Mouse (Mus musculus) heart, postnatal 14 days (tissue): ENCODE data around the gene Plk2. TPM values are rescaled to one million over a fixed set of nuclear protein-coding genes. Genes with fewer than 3 reads are reported as not detected.
"Not testable (repeated sequence)": the region's sequence is repeated elsewhere in the genome, so short reads cannot be mapped to it uniquely, and the experiment has no call there.

ENCODE experiments used
- DNase-seq, 2 experiments: peaks; one replicate each; pipeline ENCODE4 v3.0.0; 2021 to 2022
- intact Hi-C: fragments of 180-260 bp; cut with DNase I; formaldehyde crosslinking; loops from one replicate; pipeline ENCODE4 v1.15.1; 2025
- total RNA-seq, 2 experiments: library from RNA; stranded (reverse); gene quantifications; 2 replicates each; pipeline ENCODE4 v1.2.3; 2021

The Plk2 gene
- total RNA-seq, 2 experiments from 2014 or later, result 35.4 to 35.5 TPM

DNA sequence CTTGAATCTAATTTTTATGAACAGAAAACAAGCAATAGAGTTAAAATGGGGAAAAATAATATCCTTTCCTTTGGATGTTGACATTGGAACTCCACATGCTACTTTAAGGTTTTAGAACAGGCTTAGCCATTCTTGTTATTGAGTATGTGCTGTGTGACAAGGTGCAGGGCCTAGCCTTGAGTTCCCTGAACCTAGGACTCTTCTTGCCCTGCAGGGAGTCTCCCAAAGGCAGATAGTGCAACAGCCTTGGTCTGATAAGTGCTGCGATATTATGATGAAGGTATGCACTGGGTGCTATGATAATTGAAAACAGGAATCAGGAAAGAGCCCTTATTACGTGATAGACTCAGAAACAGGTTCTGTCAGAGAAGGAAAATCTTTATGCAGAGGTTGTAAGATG lies 7.0 kb downstream of the Plk2 start:
- intact Hi-C loops, result no loop called here
- no peak for DNase-seq

DNA sequence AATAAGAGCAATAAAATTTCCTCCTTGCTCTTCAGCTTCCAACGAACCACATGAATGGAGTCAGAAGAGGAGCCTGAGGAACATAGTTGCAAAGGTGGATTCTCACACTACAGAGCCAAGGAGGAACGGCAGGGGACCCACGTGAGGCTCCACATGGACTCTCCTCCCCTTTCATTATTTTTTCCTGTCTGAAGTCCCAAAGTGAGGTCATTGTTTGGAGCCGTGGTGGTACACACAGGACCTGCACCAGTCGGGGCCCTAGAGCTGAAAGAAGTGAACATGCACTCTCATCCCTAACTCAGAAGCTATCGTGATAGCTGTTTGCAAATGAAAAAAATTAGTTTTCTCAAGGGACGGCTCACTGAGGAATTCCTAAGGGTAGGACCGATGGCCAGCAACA lies 9.2 kb downstream of the Plk2 start:
- DNase-seq, result no peak
- intact Hi-C loops, result no loop called here

DNA sequence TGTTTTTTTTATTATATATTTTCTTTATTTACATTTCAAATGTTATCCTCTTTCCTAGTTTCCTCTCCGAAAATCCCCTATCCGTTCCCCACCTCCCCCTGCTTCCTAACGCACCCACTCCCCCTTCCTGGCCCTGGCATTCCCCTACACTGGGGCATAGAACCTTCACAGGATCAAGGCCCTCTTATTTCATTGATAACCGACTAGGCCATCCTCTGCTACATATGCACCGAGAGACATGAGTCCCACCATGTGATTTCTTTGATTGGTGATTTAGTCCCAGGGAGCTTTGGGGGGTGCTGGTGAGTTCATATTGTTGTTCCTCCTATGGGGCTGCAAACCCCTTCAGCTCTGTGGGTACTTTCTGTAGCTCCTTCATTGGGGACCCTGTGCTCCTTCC lies 9.8 kb downstream of the Plk2 start:
- DNase-seq, intact Hi-C loops: not testable (repeated sequence)

DNA sequence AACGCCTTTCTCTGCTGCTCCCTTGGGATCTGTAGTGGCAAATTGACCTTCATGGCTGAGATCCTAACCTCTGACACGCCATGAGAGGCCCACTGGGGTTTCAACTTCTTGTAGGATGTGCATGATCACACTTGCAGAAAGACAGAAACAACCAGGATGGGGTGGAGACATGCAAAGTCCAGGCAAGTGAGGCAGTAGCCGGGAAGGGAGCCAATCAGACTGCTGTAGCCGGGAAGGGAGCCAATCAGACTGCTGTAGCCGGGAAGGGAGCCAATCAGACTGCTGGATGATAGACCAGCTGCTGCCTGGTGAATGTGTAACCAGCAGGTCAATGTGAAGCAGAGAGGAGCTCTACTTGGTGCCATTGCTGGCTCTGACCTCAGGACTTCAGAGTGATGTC lies 11.3 kb downstream of the Plk2 start:
- intact Hi-C loops, result no loop called here
- peak; percentile 37 to 61 for DNase-seq

DNA sequence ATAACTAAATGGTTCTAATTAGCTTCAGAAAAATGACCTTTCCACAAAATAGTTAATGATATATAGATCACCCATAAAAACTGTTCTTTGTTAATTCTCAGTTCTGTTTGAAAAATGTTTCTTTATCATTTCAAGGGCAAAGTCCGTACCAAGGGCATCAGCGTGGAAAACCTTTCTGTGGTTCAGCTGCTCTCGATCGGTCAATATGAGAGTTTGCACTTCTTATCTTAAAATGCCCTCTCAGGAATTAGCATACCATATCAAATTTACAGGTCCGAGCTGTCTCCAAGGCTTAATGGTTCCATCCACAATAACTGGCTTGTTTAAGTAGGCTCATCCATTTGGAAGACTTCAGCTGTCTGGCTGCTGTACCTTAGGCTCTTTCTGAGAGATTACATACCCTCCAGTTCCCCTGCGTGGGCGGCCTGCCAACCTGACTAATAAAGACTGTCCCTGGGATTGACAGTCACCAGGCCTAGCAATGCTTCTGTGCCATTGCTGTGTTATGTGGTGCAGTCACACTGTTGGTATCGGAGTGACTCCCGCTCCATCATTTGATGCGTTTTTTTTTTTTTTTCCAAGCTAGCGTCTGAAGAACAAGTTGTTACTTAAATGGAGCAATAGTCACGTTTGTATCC lies 17.8 kb downstream of the Plk2 start:
- DNase-seq, result peak in 1 of 2 experiments; percentile 24
- intact Hi-C loops, result no loop called here

DNA sequence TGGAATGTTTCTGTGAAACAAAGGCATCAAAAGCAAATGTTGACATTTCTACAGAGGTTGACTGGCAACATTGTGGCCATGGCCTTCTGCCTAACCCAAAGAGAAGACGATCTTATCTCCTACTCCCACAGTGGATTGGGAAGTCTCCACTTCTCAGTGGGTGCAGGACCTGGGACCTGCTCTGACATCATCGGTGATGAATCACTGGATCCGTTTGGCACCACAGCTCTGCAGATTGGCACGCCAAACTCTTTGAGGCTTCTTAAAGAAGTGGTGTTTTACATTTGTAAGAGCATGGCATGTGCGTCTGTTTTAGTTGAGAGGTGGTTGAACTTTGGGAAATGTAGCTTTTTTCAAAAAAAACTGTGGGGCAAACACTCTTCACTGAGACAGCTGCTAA lies 23.8 kb downstream of the Plk2 start:
- no peak for DNase-seq
- intact Hi-C loops, result no loop called here

DNA sequence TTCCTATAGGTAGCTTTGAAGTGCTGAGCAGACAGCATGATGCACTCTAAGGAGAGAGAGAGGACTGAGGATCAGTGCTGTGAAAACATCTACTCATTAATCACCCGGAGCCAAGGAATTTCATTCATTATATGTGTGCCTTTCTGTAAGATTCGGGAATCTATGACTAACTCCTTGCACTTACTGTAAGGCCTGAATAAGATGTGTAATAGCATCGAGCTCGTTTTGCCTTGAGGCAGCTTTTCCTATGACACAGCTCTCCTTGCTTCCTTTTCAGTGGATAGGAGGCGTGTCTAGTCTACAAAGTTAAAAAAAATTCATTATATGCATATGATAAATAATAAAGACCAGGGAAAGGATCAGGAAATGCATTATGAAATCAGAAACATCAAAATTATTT lies 24.8 kb downstream of the Plk2 start:
- no peak for DNase-seq
- intact Hi-C loops, result no loop called here

DNA sequence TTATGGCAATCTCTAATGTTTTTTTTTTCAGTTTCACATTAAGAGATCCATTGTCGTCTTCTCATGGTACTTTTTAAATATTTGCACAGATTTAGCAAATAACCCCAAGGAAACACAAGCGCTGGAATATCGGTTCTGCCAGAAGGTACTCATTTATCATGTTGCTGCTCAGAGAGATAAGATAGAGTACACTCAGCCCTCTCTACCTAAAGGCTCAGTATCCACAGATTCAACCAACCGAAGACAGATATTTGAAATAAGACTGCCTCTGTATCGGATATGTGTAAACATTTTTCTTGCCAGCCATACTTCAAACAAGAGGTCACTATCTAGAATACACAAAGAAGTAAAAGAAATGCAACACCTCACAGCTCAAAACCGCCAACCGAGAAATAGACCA lies 27.6 kb downstream of the Plk2 start:
- intact Hi-C loops, result no loop called here
- no peak for DNase-seq

DNA sequence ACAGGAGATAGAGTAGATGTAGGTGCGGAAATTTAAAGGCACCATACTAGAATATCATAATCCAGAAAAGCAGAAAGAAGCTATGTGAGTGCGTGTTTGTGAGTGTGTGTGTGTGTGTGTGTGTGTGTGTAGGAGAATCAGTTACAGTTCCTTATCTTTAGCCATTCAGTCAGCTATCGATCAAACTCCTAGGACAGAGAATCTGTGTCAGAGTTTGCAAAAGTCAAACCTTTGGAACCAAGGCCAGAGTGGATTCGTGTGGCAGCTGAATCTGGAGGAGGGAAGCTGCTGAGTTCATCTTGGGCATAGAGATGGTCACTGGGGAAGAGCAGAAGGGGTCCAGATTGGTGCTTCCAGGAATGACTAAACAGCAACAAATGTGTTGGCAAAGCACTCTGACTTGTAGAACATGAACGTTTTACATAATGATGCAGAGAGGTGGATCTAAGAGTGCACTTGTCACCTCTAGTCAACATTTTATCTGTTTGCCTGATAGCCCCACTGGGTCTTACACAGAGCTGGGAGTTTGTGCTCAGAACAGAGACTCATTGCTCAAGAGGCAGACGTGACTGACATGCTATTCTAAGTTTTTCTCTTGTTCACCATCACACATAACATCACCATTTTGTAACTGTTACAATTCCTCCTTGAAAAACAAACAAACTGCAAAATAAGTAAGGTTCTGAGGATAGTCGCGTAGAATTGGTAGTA lies 30.8 kb downstream of the Plk2 start:
- intact Hi-C loops, result no loop called here
- DNase-seq, result no peak

DNA sequence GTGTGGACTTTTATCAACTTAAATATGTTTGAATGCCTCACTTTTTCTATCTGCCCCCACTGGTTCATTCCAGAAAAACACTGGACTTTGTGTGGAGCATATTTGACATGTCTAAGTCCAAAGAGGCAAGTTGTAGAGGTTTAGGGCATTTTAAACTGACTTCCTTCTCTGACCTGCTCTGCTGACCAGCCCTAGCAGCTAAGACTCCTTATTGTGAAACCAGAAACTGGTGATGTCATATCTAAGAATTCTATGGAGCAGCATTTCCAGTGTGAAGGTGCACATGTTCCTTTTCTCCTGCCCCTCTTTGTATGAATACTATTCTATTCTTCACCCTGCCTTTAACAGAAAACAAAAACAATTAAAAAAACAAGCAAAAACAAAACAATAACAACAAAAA lies 36.5 kb downstream of the Plk2 start:
- DNase-seq, result no peak
- intact Hi-C loops, result no loop called here

DNA sequence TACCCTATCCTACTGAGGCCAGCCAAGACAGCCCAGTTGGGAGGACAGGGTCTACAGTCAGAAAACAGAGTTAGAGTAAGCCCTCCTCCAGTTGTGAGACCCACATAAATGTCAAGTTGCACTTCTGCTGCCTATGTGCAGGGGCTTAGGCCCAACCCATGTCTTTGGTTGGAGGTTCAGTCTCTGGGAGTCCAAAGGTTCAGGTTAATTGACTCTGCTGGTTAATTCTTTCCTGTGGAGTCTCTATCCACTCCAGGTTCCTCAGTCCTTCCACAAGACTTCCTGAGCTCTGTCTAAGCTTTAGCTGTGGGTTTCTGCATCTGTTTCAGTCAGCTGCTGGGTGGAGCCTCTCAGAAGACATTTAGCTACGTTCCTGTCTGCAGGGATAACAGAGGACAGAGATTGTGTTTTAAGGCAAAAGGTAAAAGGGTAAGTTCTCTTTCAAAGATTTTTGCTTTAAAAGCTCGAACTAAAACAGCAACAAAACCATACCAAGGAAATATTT lies 37.3 kb downstream of the Plk2 start:
- no peak for DNase-seq
- intact Hi-C loops, result no loop called here

DNA sequence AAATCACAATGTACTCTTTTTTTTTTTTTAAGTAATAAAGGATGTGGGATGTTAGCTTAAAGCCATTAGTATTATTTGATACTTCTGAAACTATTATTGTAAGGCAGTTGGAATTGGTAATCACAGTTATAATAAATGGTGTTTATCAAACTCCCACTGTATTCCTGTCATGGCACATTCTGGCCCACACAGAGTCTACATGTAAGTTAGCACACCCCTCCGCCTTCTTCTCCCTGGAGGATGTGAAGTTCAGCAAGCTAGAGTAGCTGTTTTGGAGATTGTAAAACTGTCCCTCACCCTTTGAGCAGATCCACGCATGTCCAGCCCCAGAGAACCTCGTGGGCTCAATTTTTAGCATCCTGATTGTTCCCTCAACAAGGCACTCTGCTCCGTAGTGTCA lies 37.8 kb downstream of the Plk2 start:
- intact Hi-C loops, result no loop called here
- no peak for DNase-seq

DNA sequence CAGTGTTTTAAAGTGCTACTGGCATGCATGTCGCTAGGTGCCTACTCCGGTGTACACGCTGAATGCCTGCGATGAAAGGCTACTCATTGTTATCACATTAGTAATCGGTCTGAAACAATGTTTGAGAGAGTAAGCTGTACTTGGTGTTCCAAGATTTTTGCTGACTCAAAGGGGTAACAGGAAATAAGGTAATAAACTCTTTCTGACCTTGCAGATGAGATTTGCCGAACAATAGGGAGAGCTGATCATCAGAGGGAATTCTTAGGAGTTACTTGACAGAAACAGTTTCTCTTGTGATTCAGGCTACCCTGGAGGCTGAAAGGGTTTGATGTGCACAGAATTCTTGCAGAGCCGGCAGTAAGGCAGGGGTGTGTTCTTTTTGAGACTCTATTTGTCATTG lies 41.8 kb downstream of the Plk2 start:
- intact Hi-C loops, result loop anchor here (5.0 kb wide), 1 partner anchor 39 kb away; the partner anchor contains the start of gene Plk2
- no peak for DNase-seq

DNA sequence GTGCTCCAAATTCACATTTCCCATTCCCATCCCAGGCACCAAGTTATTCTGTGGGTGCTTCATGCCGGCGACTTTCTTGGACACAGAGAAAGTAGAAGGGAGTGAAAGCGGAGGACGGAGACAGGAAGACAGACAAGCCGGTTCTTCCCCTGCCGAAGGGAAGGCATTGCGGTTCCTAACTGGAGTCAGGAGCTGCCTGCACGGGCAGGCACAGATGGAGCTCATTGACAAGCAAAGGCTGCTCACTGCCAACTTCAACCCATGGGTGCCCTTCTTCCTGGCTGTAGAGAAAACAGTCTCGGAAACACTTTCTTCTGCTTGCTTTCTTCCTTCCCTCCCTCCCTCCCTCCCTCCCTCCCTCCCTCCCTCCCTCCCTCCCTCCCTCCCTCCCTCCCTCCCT lies 43.8 kb downstream of the Plk2 start:
- intact Hi-C loops, result loop anchor here (5.0 kb wide), 1 partner anchor 41 kb away; the partner anchor contains the start of gene Plk2
- no peak for DNase-seq

DNA sequence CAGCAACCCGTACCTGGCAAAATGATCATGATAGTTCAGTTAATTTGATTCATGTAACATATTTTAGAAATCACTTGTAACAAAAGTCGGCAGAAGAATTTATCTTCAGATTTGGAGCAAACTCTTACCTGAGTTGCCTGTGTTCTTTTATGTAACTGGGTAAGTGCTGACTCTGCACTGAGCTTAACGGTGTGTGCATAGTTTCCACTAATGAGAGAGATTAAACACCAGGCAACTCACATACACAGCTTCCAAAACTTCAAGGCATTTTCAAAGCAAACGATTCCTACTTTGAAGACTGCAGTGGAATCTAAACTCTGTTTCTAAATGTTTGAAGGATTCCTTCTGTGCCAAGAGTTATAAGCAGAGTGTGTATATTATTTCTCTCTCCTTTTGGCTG lies 49.5 kb downstream of the Plk2 start:
- intact Hi-C loops, result no loop called here
- no peak for DNase-seq

DNA sequence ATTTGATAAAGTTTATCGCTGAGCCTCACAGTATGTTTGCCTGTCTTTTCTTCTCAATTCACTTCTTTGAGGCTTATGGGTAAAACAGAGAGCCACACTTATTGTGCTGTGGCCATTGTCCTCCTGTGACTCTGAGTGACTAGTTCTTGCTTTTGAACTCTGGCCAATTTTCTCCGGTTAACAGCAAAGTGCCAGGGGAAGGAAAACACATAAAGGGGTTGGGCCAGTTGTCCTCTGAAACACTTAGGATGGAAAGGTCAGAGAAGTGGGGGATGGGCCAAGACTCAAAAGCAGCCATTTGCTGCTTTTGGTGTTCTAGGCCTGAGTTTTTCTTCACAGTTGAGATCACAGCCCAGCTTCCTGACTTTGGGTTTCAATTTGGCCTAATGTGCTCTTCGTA lies 50.0 kb downstream of the Plk2 start:
- intact Hi-C loops, result no loop called here

DNA sequence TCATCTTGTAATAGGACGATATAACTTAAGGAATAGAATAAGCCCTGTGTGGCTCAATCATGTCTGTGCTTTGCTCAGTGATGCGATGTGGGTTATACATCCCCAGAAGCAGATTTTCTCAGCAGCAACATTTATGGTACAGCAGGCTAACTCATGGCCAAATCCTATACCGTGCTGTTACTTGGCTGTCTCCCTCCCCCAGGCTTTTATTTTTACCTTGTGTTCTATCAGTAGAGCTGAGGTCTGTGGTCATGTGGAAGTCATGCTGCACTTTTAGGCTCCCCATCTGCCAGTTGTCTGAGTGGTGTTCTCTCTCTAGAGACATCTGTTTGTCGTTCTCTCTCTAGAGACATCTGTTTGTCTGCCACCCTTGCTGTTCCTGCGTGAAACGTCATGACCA lies 51.6 kb downstream of the Plk2 start:
- DNase-seq, result no peak
- intact Hi-C loops, result no loop called here

More for the DNA sequence above, 50.0 kb downstream of the Plk2 start:
- DNase-seq, result peak; percentile 5 to 27

DNA sequence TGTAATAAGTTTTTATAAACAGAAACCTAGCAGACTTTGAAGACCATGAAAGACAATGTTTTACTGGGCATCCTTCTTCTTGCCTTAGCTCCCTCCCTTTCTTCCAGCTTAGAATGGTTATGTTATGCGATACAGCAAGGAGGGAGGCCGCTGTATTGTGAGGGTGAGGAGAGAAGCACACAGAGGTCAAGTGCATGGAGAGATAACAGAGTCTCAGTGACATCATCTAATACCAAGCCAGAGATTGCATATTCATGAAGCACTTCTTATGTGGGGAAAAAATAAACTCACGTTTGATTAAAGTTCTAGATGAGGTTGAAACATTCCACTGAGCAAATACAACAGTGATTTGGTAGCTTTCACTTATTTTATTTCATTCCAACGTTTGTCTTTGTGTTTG lies 55.2 kb downstream of the Plk2 start:
- DNase-seq, result no peak
- intact Hi-C loops, result no loop called here
